Mouse (Mus musculus): ENCODE measurements around the gene Dusp1. TPM values are rescaled to one million over a fixed set of nuclear protein-coding genes. Genes with fewer than 3 reads are reported as not detected.

Gene Dusp1
- polyA plus RNA-seq, 1 experiment from 2014 or later: 33.0 TPM

DNA sequence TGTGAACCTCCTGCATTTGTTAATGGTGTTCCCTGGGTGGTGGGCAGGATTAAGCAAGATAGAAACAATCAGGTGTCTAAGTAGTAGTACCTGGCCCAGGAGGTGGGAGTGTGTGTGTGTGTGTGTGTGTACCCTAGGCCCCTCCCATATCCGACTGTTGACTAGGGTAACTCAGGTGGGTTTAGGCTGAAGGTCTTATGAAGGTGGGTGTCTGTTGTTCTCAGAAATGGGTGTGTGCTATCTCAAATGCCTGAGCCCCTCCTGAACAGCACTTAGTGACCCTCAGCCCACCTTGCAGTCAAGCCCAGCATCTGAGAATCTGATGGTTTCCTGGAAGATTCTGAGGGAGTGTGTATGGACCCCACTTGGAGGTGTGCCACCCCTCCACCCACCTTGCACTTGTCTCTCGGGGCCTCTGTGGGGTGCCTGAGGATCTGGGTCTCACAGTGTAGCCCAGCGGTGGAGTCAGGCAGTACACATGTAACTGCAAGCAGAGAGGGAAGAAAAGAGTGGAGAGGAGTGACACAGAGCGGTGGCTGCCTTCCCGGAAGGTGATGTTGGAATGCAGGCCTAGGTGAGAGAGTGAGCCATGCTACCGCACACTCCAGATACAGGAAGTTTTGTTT is 35.0 kb upstream of the Dusp1 start:
- 91% methylated on average over 6 of the region's 6 CpGs for WGBS
- ATAC-seq (ENCODE audit: low FRiP score): no peak
- H3K9ac ChIP-seq: no peak overlapping the region
- H3K4me3 ChIP-seq: no peak overlapping the region
- no peaks in the 10 kb centered on the region for H3K9me3 ChIP-seq (replicated peaks)
- 0 out of 2 replicates have a peak overlapping the region, but pooled peaks have one; percentile 1 for H3K27ac ChIP-seq
- H3K27me3 ChIP-seq: no peaks in the 10 kb centered on the region
- peaks cover 10% of the 10 kb centered on the region; the same call in 1 of the 2 replicates for H3K36me3 ChIP-seq
- H3K4me2 ChIP-seq (replicated peaks): no peak overlapping the region
- H3K4me1 ChIP-seq: peaks cover 28% of the 10 kb centered on the region

DNA sequence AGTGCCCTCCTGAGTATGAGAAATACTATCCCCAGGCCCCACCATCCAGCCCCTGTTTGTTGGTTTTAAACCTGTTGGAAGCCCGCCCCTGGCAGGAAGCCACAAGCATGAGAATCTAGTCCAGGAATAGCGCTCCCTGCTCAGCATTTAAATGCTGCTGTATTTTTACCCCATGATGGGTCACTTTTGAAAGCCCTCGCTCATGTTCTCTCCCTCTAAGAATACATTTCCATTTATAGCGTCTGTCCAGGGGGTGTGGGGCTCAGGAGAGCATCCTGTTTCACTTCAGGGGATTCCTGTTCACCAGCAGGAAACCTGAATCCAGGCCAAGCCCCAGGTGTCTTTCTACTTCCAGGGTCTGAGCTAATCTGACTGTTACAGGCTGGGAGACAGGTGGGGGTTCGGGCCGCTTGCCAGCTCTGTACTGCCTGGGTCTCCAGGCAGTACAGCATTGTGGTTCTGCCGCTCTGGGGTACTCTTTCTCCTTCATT is 34.3 kb upstream of the Dusp1 start:
- Histone ChIP-seq H3K36me3 (peaks cover 10% of the 10 kb centered on the region; the same call in 1 of the 2 replicates), H3K9ac (no peak overlapping the region), H3K4me2 (replicated peaks) (no peak overlapping the region; the same call in 1 of the 2 replicates), H3K4me1 (peaks cover 20% of the 10 kb centered on the region), H3K27me3 (no peaks in the 10 kb centered on the region), H3K9me3 (replicated peaks) (no peaks in the 10 kb centered on the region), H3K27ac (0 out of 2 replicates have a peak overlapping the region, but pooled peaks have one; percentile 1), H3K4me3 (no peak overlapping the region)
- ATAC-seq (ENCODE audit: low FRiP score): no peak
- WGBS: 51% methylated on average over 7 of the region's 7 CpGs

- no peaks in the 10 kb centered on the region for H3K27me3 ChIP-seq
- H3K4me2 ChIP-seq (replicated peaks): no peak overlapping the region; the same call in 1 of the 2 replicates
- ATAC-seq (ENCODE audit: low FRiP score): no peak
- peaks cover 10% of the 10 kb centered on the region; the same call in 1 of the 2 replicates for H3K36me3 ChIP-seq
- no peak overlapping the region for H3K4me3 ChIP-seq
- 72% methylated on average over 7 of the region's 7 CpGs for WGBS
- H3K9ac ChIP-seq: no peak overlapping the region
- H3K9me3 ChIP-seq (replicated peaks): no peaks in the 10 kb centered on the region
- H3K27ac ChIP-seq: 0 out of 2 replicates have a peak overlapping the region, but pooled peaks have one; percentile 8
- peaks cover 19% of the 10 kb centered on the region; the same call in 1 of the 2 replicates for H3K4me1 ChIP-seq
Observed at GRCm38 (mm10) chr17:26595448-26596167, 33.7 kb upstream of the Dusp1 start.

- H3K4me1 ChIP-seq: peaks cover 19% of the 10 kb centered on the region; the same call in 1 of the 2 replicates
- 89% methylated on average over 7 of the region's 7 CpGs for WGBS
- H3K9me3 ChIP-seq (replicated peaks): no peaks in the 10 kb centered on the region
- H3K4me3 ChIP-seq: no peak overlapping the region
- H3K36me3 ChIP-seq: peaks cover 10% of the 10 kb centered on the region; the same call in 1 of the 2 replicates
- H3K27me3 ChIP-seq: no peaks in the 10 kb centered on the region
- H3K4me2 ChIP-seq (replicated peaks): no peak overlapping the region
- H3K9ac ChIP-seq: no peak overlapping the region
- H3K27ac ChIP-seq: 0 out of 2 replicates have a peak overlapping the region, but pooled peaks have one; percentile 8
- ATAC-seq (ENCODE audit: low FRiP score): no peak
Observed at GRCm38 (mm10) chr17:26594958-26595357, 33.0 kb upstream of the Dusp1 start.

DNA sequence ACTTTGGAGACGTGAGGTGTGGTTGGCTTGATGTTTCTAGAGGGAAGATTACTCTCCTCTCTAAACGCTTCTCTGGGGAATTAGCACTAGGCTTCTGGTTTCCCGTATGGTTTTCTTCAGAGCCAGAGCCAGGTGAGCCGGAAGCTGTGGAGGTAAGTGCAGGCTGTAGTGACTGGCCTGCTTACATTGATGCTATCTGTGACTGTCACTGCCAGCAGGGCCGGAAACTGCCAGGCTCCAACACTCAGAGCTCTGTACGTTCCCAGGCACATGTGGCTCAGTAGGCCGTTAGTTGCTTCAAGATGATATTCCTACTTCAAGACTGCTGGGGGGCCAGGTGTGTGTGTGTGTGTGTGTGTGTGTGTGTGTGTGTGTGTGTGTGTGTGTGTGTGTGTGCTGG is 32.2 kb upstream of the Dusp1 start:
- H3K4me3 ChIP-seq: no peak overlapping the region
- peaks cover 10% of the 10 kb centered on the region; the same call in 1 of the 2 replicates for H3K36me3 ChIP-seq
- H3K4me2 ChIP-seq (replicated peaks): no peak overlapping the region
- no peak overlapping the region for H3K27ac ChIP-seq
- no peaks in the 10 kb centered on the region for H3K9me3 ChIP-seq (replicated peaks)
- H3K9ac ChIP-seq: no peak overlapping the region
- ATAC-seq (ENCODE audit: low FRiP score): no peak
- H3K4me1 ChIP-seq: peaks cover 19% of the 10 kb centered on the region; the same call in 1 of the 2 replicates
- WGBS: 89% methylated on average over 7 of the region's 7 CpGs
- H3K27me3 ChIP-seq: no peaks in the 10 kb centered on the region

- Histone ChIP-seq H3K4me3 (no peak overlapping the region), H3K27ac (no peak overlapping the region), H3K9ac (no peak overlapping the region), H3K27me3 (no peaks in the 10 kb centered on the region), H3K9me3 (replicated peaks) (no peaks in the 10 kb centered on the region), H3K36me3 (peaks cover 15% of the 10 kb centered on the region; the same call in 1 of the 2 replicates), H3K4me1 (peaks cover 19% of the 10 kb centered on the region; the same call in 1 of the 2 replicates), H3K4me2 (replicated peaks) (no peak overlapping the region)
- WGBS: 94% methylated on average over 5 of the region's 5 CpGs
- no peak for ATAC-seq (ENCODE audit: low FRiP score)
Observed at GRCm38 (mm10) chr17:26593199-26593598, 31.3 kb upstream of the Dusp1 start.

- Histone ChIP-seq H3K4me3 (no peak overlapping the region), H3K9me3 (replicated peaks) (no peaks in the 10 kb centered on the region), H3K4me1 (peaks cover 19% of the 10 kb centered on the region; the same call in 1 of the 2 replicates), H3K9ac (no peak overlapping the region), H3K27ac (no peak overlapping the region), H3K27me3 (no peaks in the 10 kb centered on the region), H3K4me2 (replicated peaks) (no peak overlapping the region), H3K36me3 (peaks cover 20% of the 10 kb centered on the region; the same call in 1 of the 2 replicates)
- no peak for ATAC-seq (ENCODE audit: low FRiP score)
- 95% methylated on average over 4 of the region's 4 CpGs for WGBS
Observed at GRCm38 (mm10) chr17:26592510-26592909, 30.6 kb upstream of the Dusp1 start.

GRCm38 (mm10) chr17:26587961-26588487 is 26.1 kb upstream of the Dusp1 start:
- WGBS: 90% methylated on average over 12 of the region's 12 CpGs

DNA sequence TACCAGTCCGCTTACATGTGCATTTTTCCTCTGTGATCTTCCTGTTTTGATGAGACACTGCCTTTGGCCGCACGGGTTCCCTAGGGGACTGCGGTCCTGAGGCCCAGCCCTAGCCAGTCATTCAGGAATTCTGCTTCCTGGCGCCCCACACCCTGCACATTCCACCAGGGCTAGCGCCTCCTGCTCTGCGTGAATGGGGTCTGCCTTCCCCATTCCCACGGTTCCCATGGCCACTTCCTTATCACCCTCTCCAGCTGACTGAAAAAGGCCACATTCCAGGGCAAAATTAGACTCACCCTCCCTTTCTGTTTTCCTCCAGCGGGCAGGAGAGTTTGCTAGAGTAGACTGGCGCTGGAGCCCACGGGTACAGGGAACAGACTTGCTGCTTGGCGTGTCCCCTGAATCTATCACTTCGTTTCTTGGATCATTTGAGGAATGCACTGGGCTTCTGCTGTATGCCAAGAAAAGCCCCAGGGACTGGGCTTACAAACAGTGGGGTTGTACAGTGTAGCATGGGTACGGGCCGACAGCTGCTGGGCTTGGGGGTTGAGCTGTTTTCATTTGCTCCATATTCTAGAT is 22.7 kb upstream of the Dusp1 start:
- Histone ChIP-seq H3K4me3 (no peak overlapping the region), H3K4me2 (replicated peaks) (peak overlapping the region; percentile 6; the same call in 1 of the 2 replicates), H3K4me1 (peaks cover 17% of the 10 kb centered on the region), H3K9me3 (replicated peaks) (no peaks in the 10 kb centered on the region), H3K36me3 (peaks cover 16% of the 10 kb centered on the region), H3K27me3 (no peaks in the 10 kb centered on the region), H3K9ac (no peak overlapping the region), H3K27ac (peak overlapping the region; percentile 55)
- WGBS: 51% methylated on average over 15 of the region's 15 CpGs
- peak; percentile 73 for ATAC-seq (ENCODE audit: low FRiP score)

More at GRCm38 (mm10) chr17:26587961-26588487, 26.1 kb upstream of the Dusp1 start:
- Histone ChIP-seq H3K27ac (no peak overlapping the region), H3K4me2 (replicated peaks) (no peak overlapping the region), H3K27me3 (no peaks in the 10 kb centered on the region), H3K36me3 (peaks cover 19% of the 10 kb centered on the region), H3K4me1 (peaks cover 14% of the 10 kb centered on the region), H3K9ac (no peak overlapping the region), H3K9me3 (replicated peaks) (no peaks in the 10 kb centered on the region), H3K4me3 (no peak overlapping the region)
- no peak for ATAC-seq (ENCODE audit: low FRiP score)

DNA sequence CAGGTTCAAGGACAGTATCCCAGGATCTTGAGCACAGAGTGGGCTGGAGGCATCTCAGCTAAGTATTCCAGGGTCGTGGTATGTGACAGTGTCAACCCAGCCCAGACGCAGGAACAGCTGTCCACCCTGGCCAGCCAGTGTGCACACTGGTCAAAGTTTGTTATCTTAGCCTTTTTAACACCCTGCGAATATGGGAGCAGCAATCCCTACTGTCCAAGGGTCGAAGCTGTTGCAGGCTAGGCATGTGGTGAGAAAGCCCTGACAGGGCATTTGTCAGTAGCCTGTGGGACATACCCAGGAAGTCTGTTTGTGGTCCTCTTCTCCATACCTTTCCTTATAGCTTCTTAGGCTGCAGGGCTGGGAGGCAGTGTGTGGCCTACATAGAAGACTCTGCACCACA is 22.1 kb upstream of the Dusp1 start:
- 77% methylated on average over 4 of the region's 4 CpGs for WGBS
- Histone ChIP-seq H3K4me2 (replicated peaks) (peak overlapping the region; percentile 6; the same call in 1 of the 2 replicates), H3K27me3 (no peaks in the 10 kb centered on the region), H3K4me3 (no peak overlapping the region), H3K4me1 (peaks cover 17% of the 10 kb centered on the region), H3K9ac (no peak overlapping the region), H3K9me3 (replicated peaks) (no peaks in the 10 kb centered on the region), H3K36me3 (peaks cover 16% of the 10 kb centered on the region), H3K27ac (peak overlapping the region; percentile 55)
- 0 out of 2 replicates have a peak, but pooled peaks have one; percentile 8 for ATAC-seq (ENCODE audit: low FRiP score)

GRCm38 (mm10) chr17:26583606-26584005 is 21.7 kb upstream of the Dusp1 start:
- no peak for ATAC-seq (ENCODE audit: low FRiP score)
- Histone ChIP-seq H3K9me3 (replicated peaks) (no peaks in the 10 kb centered on the region), H3K27me3 (no peaks in the 10 kb centered on the region), H3K36me3 (peaks cover 15% of the 10 kb centered on the region), H3K4me1 (peaks cover 17% of the 10 kb centered on the region), H3K27ac (peak overlapping the region; percentile 55; the same call in 1 of the 2 replicates), H3K9ac (no peak overlapping the region), H3K4me2 (replicated peaks) (no peak overlapping the region), H3K4me3 (no peak overlapping the region)
- 90% methylated on average over 6 of the region's 6 CpGs for WGBS

- Histone ChIP-seq H3K27me3 (no peaks in the 10 kb centered on the region), H3K4me2 (replicated peaks) (no peak overlapping the region), H3K4me1 (peaks cover 17% of the 10 kb centered on the region), H3K9me3 (replicated peaks) (no peaks in the 10 kb centered on the region), H3K9ac (no peak overlapping the region), H3K4me3 (no peak overlapping the region), H3K27ac (no peak overlapping the region), H3K36me3 (peaks cover 17% of the 10 kb centered on the region)
- WGBS: 98% methylated on average over 9 of the region's 9 CpGs
- no peak for ATAC-seq (ENCODE audit: low FRiP score)
Observed at GRCm38 (mm10) chr17:26583056-26583455, 21.1 kb upstream of the Dusp1 start.
